Mouse (Mus musculus): ENCODE results near the gene Sema6d.

- TF ChIP-seq CTCF (IDR thresholded peaks at IDR 0.05; ENCODE audit: borderline replicate concordance, extremely low read depth, insufficient read depth, insufficient read length) = no peak
- TF ChIP-seq POLR2A (IDR thresholded peaks at IDR 0.05; ENCODE audit: borderline replicate concordance, extremely low read depth, insufficient read depth, insufficient read length, poor library complexity, severe bottlenecking) = no peak
These were observed 388.1 kb downstream of the Sema6d start for GRCm38 (mm10) chr2:124477904-124478303.

All from brain, embryonic 14.5 days (tissue).